Mouse (Mus musculus): ENCODE measurements at regions not wholly inside any gene's neighbourhood (a gene's known extent, or its start where the extent isn't known, plus 50 kb on each side); places are given as distances from the start of the nearest gene placed in this dataset.

DNA sequence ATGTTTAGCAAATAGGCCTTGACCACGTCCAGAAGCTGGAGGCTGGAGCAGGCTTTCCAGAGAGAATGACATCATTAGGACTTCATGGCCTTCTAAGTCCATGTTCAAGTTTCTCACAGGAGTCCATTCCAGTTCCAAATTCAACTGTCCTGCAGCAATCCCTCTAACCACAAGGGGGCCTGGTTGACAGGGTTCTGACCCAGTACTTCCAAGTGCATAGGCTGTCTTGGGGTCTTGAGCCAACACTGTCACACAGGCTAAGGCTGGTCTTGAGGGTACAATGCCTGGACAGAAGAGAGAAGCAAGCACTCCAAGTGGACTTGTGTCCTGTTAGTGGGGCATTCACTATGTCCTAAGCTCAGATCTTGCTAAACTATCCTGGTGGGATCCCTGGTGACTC, 145.9 kb upstream of the Tmem45b start:
- H3K4me1 ChIP-seq (replicated peaks; ENCODE audit: control insufficient read depth, insufficient read depth, low read length), result peaks cover 6% of the 10 kb centered on the region; the same call in 1 of the 2 replicates
- no peaks in the 10 kb centered on the region for H3K9me3 ChIP-seq (ENCODE audit: control insufficient read depth, low read length)
- H3K9ac ChIP-seq (ENCODE audit: low read length), result no peak overlapping the region
- ATAC-seq (replicated peaks; ENCODE audit: low FRiP score, low TSS enrichment, low read depth) (no peak), DNase-seq (ENCODE audit: low spot score) (peak; percentile 54)
- no peaks in the 10 kb centered on the region for H3K27me3 ChIP-seq (replicated peaks; ENCODE audit: control insufficient read depth, insufficient read depth, low read length)
- H3K27ac ChIP-seq (ENCODE audit: low read depth), result no peak overlapping the region
- H3K36me3 ChIP-seq (ENCODE audit: control insufficient read depth, insufficient read depth, low read length), result no peaks in the 10 kb centered on the region
- no peak overlapping the region for H3K4me3 ChIP-seq (ENCODE audit: low read depth, low read length)
- 61% methylated on average over 1 of the region's 1 CpGs for WGBS
- H3K4me2 ChIP-seq (ENCODE audit: low read length), result no peak overlapping the region

DNA sequence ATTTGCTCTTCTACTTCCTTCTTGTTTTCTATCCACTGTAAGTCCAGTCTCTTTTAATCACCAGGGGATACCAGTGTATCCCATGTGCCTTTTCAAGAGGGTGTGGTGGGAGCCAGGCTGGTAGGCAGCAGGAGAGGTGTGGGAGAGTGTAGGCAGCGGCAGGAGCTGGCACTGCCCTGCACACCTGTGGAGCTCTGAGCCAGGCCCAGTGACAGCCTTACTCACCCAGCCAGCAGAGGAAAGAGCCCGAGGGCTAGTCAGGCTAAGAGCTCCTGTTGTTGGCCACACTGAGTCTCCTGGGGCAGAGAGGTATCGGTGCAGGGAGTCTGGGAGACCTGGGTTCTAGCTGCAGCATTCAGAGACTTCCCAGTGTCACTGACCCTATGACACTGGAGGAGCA, 145.5 kb upstream of the Tmem45b start:
- WGBS, result 80% methylated on average over 3 of the region's 3 CpGs
- Histone ChIP-seq H3K9ac (ENCODE audit: low read length) (no peak overlapping the region), H3K4me1 (replicated peaks; ENCODE audit: control insufficient read depth, insufficient read depth, low read length) (peaks cover 6% of the 10 kb centered on the region; the same call in 1 of the 2 replicates), H3K9me3 (ENCODE audit: control insufficient read depth, low read length) (no peaks in the 10 kb centered on the region), H3K27me3 (replicated peaks; ENCODE audit: control insufficient read depth, insufficient read depth, low read length) (no peaks in the 10 kb centered on the region), H3K4me2 (ENCODE audit: low read length) (no peak overlapping the region), H3K27ac (ENCODE audit: low read depth) (no peak overlapping the region), H3K36me3 (ENCODE audit: control insufficient read depth, insufficient read depth, low read length) (no peaks in the 10 kb centered on the region), H3K4me3 (ENCODE audit: low read depth, low read length) (no peak overlapping the region)
- DNase-seq (ENCODE audit: low spot score) (peak; percentile 43), ATAC-seq (replicated peaks; ENCODE audit: low FRiP score, low TSS enrichment, low read depth) (no peak)

DNA sequence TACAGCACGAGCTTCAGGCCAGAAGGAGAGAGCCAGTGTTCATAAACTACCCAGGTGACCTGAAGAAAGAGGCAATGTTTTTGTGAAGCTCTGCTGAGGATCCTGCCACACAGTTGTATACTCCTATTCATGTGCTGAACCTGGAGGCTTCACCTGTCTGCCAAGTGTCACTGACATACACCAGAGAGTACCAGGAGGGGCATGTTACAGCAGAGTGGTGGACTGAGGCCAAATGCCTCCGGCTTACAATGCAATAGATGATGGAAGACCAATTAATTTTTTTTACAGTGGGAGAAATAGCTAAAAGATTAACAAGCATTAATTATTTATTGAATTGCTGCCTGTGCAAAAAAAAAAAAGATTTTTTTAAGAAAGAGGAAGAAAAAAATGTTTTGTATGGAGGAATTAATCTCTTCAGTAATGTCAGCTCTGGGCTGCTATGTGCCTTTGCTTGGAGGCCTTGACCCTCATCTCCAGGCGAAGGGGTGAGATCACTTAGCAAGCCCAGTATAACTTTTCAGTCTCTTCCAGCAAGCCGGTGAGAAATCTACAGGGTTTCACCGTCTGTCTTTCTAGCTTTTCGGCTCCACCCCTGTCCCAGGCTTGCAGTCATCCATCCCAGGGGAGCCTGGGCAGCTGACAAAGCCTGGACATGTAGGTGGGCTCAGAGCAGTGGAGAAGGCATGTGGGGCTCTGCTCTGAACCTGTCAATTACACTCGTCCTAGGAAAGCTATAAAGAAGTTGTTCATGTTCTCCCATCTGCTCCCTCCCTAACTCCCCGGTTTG, 144.0 kb upstream of the Tmem45b start:
- H3K36me3 ChIP-seq (ENCODE audit: control insufficient read depth, insufficient read depth, low read length), result no peaks in the 10 kb centered on the region
- no peaks in the 10 kb centered on the region for H3K9me3 ChIP-seq (ENCODE audit: control insufficient read depth, low read length)
- no peak overlapping the region for H3K9ac ChIP-seq (ENCODE audit: low read length)
- no peak overlapping the region for H3K27ac ChIP-seq (ENCODE audit: low read depth)
- DNase-seq (ENCODE audit: low spot score) (peak; percentile 44), ATAC-seq (replicated peaks; ENCODE audit: low FRiP score, low TSS enrichment, low read depth) (no peak)
- H3K4me1 ChIP-seq (replicated peaks; ENCODE audit: control insufficient read depth, insufficient read depth, low read length), result peaks cover 6% of the 10 kb centered on the region; the same call in 1 of the 2 replicates
- WGBS, result 49% methylated on average over 8 of the region's 8 CpGs
- H3K27me3 ChIP-seq (replicated peaks; ENCODE audit: control insufficient read depth, insufficient read depth, low read length), result no peaks in the 10 kb centered on the region
- no peak overlapping the region for H3K4me2 ChIP-seq (ENCODE audit: low read length)
- no peak overlapping the region for H3K4me3 ChIP-seq (ENCODE audit: low read depth, low read length)

GRCm38 (mm10) chr9:31606936-31607335, 142.7 kb upstream of the Tmem45b start:
- 85% methylated on average over 6 of the region's 6 CpGs for WGBS
- no peaks in the 10 kb centered on the region for H3K9me3 ChIP-seq (ENCODE audit: control insufficient read depth, low read length)
- H3K4me3 ChIP-seq (ENCODE audit: low read depth, low read length), result no peak overlapping the region
- H3K27me3 ChIP-seq (replicated peaks; ENCODE audit: control insufficient read depth, insufficient read depth, low read length), result no peaks in the 10 kb centered on the region
- DNase-seq (ENCODE audit: low spot score), result peak; percentile 42
- no peaks in the 10 kb centered on the region for H3K36me3 ChIP-seq (ENCODE audit: control insufficient read depth, insufficient read depth, low read length)
- H3K4me2 ChIP-seq (ENCODE audit: low read length), result no peak overlapping the region
- ATAC-seq (replicated peaks; ENCODE audit: low FRiP score, low TSS enrichment, low read depth), result no peak
- H3K4me1 ChIP-seq (replicated peaks; ENCODE audit: control insufficient read depth, insufficient read depth, low read length), result peaks cover 6% of the 10 kb centered on the region; the same call in 1 of the 2 replicates
- H3K9ac ChIP-seq (ENCODE audit: low read length), result no peak overlapping the region
- no peak overlapping the region for H3K27ac ChIP-seq (ENCODE audit: low read depth)

- Histone ChIP-seq H3K9me3 (ENCODE audit: control insufficient read depth, low read length) (no peaks in the 10 kb centered on the region), H3K4me3 (ENCODE audit: low read depth, low read length) (no peak overlapping the region), H3K27me3 (replicated peaks; ENCODE audit: control insufficient read depth, insufficient read depth, low read length) (no peaks in the 10 kb centered on the region), H3K4me1 (replicated peaks; ENCODE audit: control insufficient read depth, insufficient read depth, low read length) (no peaks in the 10 kb centered on the region), H3K9ac (ENCODE audit: low read length) (no peak overlapping the region), H3K27ac (ENCODE audit: low read depth) (no peak overlapping the region), H3K4me2 (ENCODE audit: low read length) (no peak overlapping the region), H3K36me3 (ENCODE audit: control insufficient read depth, insufficient read depth, low read length) (no peaks in the 10 kb centered on the region)
- DNase-seq (ENCODE audit: low spot score), result no peak
- ATAC-seq (replicated peaks; ENCODE audit: low FRiP score, low TSS enrichment, low read depth), result no peak
- WGBS, result 86% methylated on average over 6 of the region's 6 CpGs
Measured at GRCm38 (mm10) chr9:31604497-31605090, 140.3 kb upstream of the Tmem45b start.

DNA sequence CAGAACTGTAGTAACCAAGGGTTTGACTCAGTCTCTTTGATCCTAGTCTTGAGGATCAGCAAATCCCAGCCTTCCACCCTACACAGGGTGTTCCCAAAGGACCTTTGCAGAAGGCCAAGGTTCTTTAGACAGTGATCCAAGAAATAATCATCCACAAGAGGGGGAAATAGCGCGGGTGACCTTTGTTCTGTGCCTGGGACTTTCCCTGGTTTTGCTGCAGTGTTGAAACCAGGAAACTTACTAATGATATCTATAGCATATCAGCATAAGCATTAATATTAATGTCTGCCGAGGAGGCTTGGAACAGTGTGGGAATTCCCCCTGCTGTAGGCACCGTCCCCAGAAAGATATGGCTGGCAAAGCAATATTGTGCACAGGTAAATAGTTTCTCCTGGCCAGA, 138.4 kb upstream of the Tmem45b start:
- no peak overlapping the region for H3K27ac ChIP-seq (ENCODE audit: low read depth)

GRCm38 (mm10) chr9:31595096-31595495, 130.8 kb upstream of the Tmem45b start:
- no peaks in the 10 kb centered on the region for H3K36me3 ChIP-seq (ENCODE audit: control insufficient read depth, insufficient read depth, low read length)
- DNase-seq (ENCODE audit: low spot score) (no peak), ATAC-seq (replicated peaks; ENCODE audit: low FRiP score, low TSS enrichment, low read depth) (no peak)
- no peaks in the 10 kb centered on the region for H3K4me1 ChIP-seq (replicated peaks; ENCODE audit: control insufficient read depth, insufficient read depth, low read length)
- no peak overlapping the region for H3K9ac ChIP-seq (ENCODE audit: low read length)
- H3K27me3 ChIP-seq (replicated peaks; ENCODE audit: control insufficient read depth, insufficient read depth, low read length), result no peaks in the 10 kb centered on the region
- WGBS, result 83% methylated on average over 7 of the region's 7 CpGs
- no peak overlapping the region for H3K4me2 ChIP-seq (ENCODE audit: low read length)
- H3K4me3 ChIP-seq (ENCODE audit: low read depth, low read length), result no peak overlapping the region
- H3K27ac ChIP-seq (ENCODE audit: low read depth), result no peak overlapping the region
- H3K9me3 ChIP-seq (ENCODE audit: control insufficient read depth, low read length), result no peaks in the 10 kb centered on the region

More for the DNA sequence above, 138.4 kb upstream of the Tmem45b start:
- DNase-seq (ENCODE audit: low spot score) (no peak), ATAC-seq (replicated peaks; ENCODE audit: low FRiP score, low TSS enrichment, low read depth) (no peak)
- H3K4me2 ChIP-seq (ENCODE audit: low read length), result no peak overlapping the region
- H3K4me1 ChIP-seq (replicated peaks; ENCODE audit: control insufficient read depth, insufficient read depth, low read length), result no peaks in the 10 kb centered on the region
- no peaks in the 10 kb centered on the region for H3K36me3 ChIP-seq (ENCODE audit: control insufficient read depth, insufficient read depth, low read length)
- H3K9ac ChIP-seq (ENCODE audit: low read length), result no peak overlapping the region
- WGBS, result 78% methylated on average over 4 of the region's 4 CpGs
- H3K27me3 ChIP-seq (replicated peaks; ENCODE audit: control insufficient read depth, insufficient read depth, low read length), result no peaks in the 10 kb centered on the region
- no peak overlapping the region for H3K4me3 ChIP-seq (ENCODE audit: low read depth, low read length)
- no peaks in the 10 kb centered on the region for H3K9me3 ChIP-seq (ENCODE audit: control insufficient read depth, low read length)

DNA sequence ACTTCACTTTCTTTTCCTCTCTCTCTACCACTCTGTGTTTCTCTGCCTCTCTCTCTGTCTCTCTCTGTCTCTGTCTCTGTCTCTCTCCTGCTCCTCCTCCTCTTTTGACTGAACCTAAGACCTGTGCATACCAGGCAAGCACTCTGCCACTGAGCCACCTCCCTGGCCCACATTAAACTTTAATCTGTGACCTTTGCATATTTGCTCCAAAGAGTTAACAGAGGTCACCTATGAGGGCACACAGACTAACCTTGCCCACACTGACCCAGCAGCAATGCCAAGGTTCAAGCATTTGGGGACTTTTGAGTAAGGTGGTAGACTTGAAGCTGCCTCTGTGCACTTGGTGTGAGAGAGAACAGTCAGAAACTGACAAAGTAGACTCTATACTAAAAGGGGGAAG, 123.4 kb upstream of the Tmem45b start:
- H3K27ac ChIP-seq (ENCODE audit: low read depth), result no peak overlapping the region
- H3K9ac ChIP-seq (ENCODE audit: low read length), result no peak overlapping the region
- H3K36me3 ChIP-seq (ENCODE audit: control insufficient read depth, insufficient read depth, low read length), result no peaks in the 10 kb centered on the region
- H3K4me3 ChIP-seq (ENCODE audit: low read depth, low read length), result no peak overlapping the region
- DNase-seq (ENCODE audit: low spot score) (no peak), ATAC-seq (replicated peaks; ENCODE audit: low FRiP score, low TSS enrichment, low read depth) (no peak)
- H3K4me1 ChIP-seq (replicated peaks; ENCODE audit: control insufficient read depth, insufficient read depth, low read length), result no peaks in the 10 kb centered on the region
- H3K27me3 ChIP-seq (replicated peaks; ENCODE audit: control insufficient read depth, insufficient read depth, low read length), result no peaks in the 10 kb centered on the region
- H3K9me3 ChIP-seq (ENCODE audit: control insufficient read depth, low read length), result no peaks in the 10 kb centered on the region
- no peak overlapping the region for H3K4me2 ChIP-seq (ENCODE audit: low read length)

DNA sequence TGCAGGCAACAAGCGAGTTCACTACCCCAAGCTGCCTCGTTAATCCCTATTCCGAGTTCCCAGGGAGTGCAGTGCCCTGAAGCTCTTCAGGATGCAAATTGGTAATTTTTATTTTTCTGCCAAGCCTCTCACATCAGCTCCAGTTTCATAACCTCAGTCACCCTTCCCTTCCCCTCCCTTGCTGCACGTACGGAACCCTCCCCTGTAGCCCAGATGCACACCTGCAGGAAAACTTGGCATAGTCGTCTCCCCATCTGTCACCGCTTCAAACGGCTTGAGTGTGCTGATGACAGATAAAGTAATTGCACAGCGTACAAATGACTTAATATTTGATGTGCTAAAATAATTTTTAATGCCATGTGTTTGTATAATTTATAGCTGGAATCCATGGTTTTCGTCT, 119.7 kb upstream of the Tmem45b start:
- WGBS, result 79% methylated on average over 10 of the region's 10 CpGs
- H3K4me1 ChIP-seq (replicated peaks; ENCODE audit: control insufficient read depth, insufficient read depth, low read length), result no peaks in the 10 kb centered on the region
- no peaks in the 10 kb centered on the region for H3K36me3 ChIP-seq (ENCODE audit: control insufficient read depth, insufficient read depth, low read length)
- DNase-seq (ENCODE audit: low spot score) (no peak), ATAC-seq (replicated peaks; ENCODE audit: low FRiP score, low TSS enrichment, low read depth) (no peak)
- H3K4me3 ChIP-seq (ENCODE audit: low read depth, low read length), result no peak overlapping the region
- no peaks in the 10 kb centered on the region for H3K9me3 ChIP-seq (ENCODE audit: control insufficient read depth, low read length)
- no peak overlapping the region for H3K4me2 ChIP-seq (ENCODE audit: low read length)
- no peaks in the 10 kb centered on the region for H3K27me3 ChIP-seq (replicated peaks; ENCODE audit: control insufficient read depth, insufficient read depth, low read length)
- no peak overlapping the region for H3K9ac ChIP-seq (ENCODE audit: low read length)
- no peak overlapping the region for H3K27ac ChIP-seq (ENCODE audit: low read depth)
